Mouse (Mus musculus): Measurements from ENCODE around the gene Syne1. TPM values are rescaled to one million over a fixed set of nuclear protein-coding genes. Genes with fewer than 3 reads are reported as not detected.

Gene Syne1
- polyA plus RNA-seq, 1 experiment: 38.7 TPM

GRCm38 (mm10) chr10:5161394-5161872 is 389.8 kb downstream of the Syne1 start:
- Histone ChIP-seq H3K4me3 (ENCODE audit: insufficient read depth, low read length) (no peak overlapping the region), H3K27ac (ENCODE audit: insufficient read depth, low read length) (no peak overlapping the region), H3K4me1 (ENCODE audit: control insufficient read depth, insufficient read depth, low read length) (no peaks in the 10 kb centered on the region)
- TF ChIP-seq POLR2A (IDR thresholded peaks at IDR 0.05; ENCODE audit: low read depth, low read length) (no peak), CTCF (IDR thresholded peaks at IDR 0.05; ENCODE audit: borderline replicate concordance, insufficient read depth, low read length) (no peak)

GRCm38 (mm10) chr10:5159679-5160078 is 391.6 kb downstream of the Syne1 start:
- no peak for TF ChIP-seq POLR2A (IDR thresholded peaks at IDR 0.05; ENCODE audit: low read depth, low read length)
- TF ChIP-seq CTCF (IDR thresholded peaks at IDR 0.05; ENCODE audit: borderline replicate concordance, insufficient read depth, low read length): no peak
- Histone ChIP-seq H3K4me1 (ENCODE audit: control insufficient read depth, insufficient read depth, low read length) (no peaks in the 10 kb centered on the region), H3K27ac (ENCODE audit: insufficient read depth, low read length) (no peak overlapping the region; the same call in 1 of the 2 replicates), H3K4me3 (ENCODE audit: insufficient read depth, low read length) (no peak overlapping the region)

GRCm38 (mm10) chr10:5153047-5153446 is 398.2 kb downstream of the Syne1 start:
- Histone ChIP-seq H3K27ac (ENCODE audit: insufficient read depth, low read length) (no peak overlapping the region), H3K4me1 (ENCODE audit: control insufficient read depth, insufficient read depth, low read length) (no peaks in the 10 kb centered on the region), H3K4me3 (ENCODE audit: insufficient read depth, low read length) (no peak overlapping the region)
- TF ChIP-seq POLR2A (IDR thresholded peaks at IDR 0.05; ENCODE audit: low read depth, low read length) (no peak), CTCF (IDR thresholded peaks at IDR 0.05; ENCODE audit: borderline replicate concordance, insufficient read depth, low read length) (no peak)

- Histone ChIP-seq H3K4me1 (ENCODE audit: control insufficient read depth, insufficient read depth, low read length) (peaks cover 6% of the 10 kb centered on the region), H3K27ac (ENCODE audit: insufficient read depth, low read length) (peak overlapping the region; percentile 72), H3K4me3 (ENCODE audit: insufficient read depth, low read length) (no peak overlapping the region)
- TF ChIP-seq POLR2A (IDR thresholded peaks at IDR 0.05; ENCODE audit: low read depth, low read length): no peak
- TF ChIP-seq CTCF (IDR thresholded peaks at IDR 0.05; ENCODE audit: borderline replicate concordance, insufficient read depth, low read length): no peak
Observed at GRCm38 (mm10) chr10:5141471-5141870, 409.8 kb downstream of the Syne1 start.

- Histone ChIP-seq H3K4me1 (ENCODE audit: control insufficient read depth, insufficient read depth, low read length) (peaks cover 6% of the 10 kb centered on the region), H3K27ac (ENCODE audit: insufficient read depth, low read length) (peak overlapping the region; percentile 30), H3K4me3 (ENCODE audit: insufficient read depth, low read length) (no peak overlapping the region)
- no peak for TF ChIP-seq CTCF (IDR thresholded peaks at IDR 0.05; ENCODE audit: borderline replicate concordance, insufficient read depth, low read length)
- TF ChIP-seq POLR2A (IDR thresholded peaks at IDR 0.05; ENCODE audit: low read depth, low read length): no peak
Observed at GRCm38 (mm10) chr10:5139932-5140264, 411.4 kb downstream of the Syne1 start.

- H3K4me3 ChIP-seq (ENCODE audit: insufficient read depth, low read length): no peak overlapping the region
- H3K27ac ChIP-seq (ENCODE audit: insufficient read depth, low read length): peak overlapping the region; percentile 39; the same call in 1 of the 2 replicates
- H3K4me1 ChIP-seq (ENCODE audit: control insufficient read depth, insufficient read depth, low read length): peaks cover 6% of the 10 kb centered on the region
- TF ChIP-seq CTCF (IDR thresholded peaks at IDR 0.05; ENCODE audit: borderline replicate concordance, insufficient read depth, low read length) (no peak), POLR2A (IDR thresholded peaks at IDR 0.05; ENCODE audit: low read depth, low read length) (no peak)
Observed at GRCm38 (mm10) chr10:5139246-5139931, 411.9 kb downstream of the Syne1 start.

GRCm38 (mm10) chr10:5132050-5132449 is 419.2 kb downstream of the Syne1 start:
- no peak overlapping the region for H3K4me3 ChIP-seq (ENCODE audit: insufficient read depth, low read length)
- no peak for TF ChIP-seq CTCF (IDR thresholded peaks at IDR 0.05; ENCODE audit: borderline replicate concordance, insufficient read depth, low read length)
- TF ChIP-seq POLR2A (IDR thresholded peaks at IDR 0.05; ENCODE audit: low read depth, low read length): no peak
- H3K4me1 ChIP-seq (ENCODE audit: control insufficient read depth, insufficient read depth, low read length): no peaks in the 10 kb centered on the region

GRCm38 (mm10) chr10:5130495-5130894 is 420.8 kb downstream of the Syne1 start:
- no peak for TF ChIP-seq POLR2A (IDR thresholded peaks at IDR 0.05; ENCODE audit: low read depth, low read length)
- no peak for TF ChIP-seq CTCF (IDR thresholded peaks at IDR 0.05; ENCODE audit: borderline replicate concordance, insufficient read depth, low read length)
- no peak overlapping the region for H3K4me3 ChIP-seq (ENCODE audit: insufficient read depth, low read length)
- no peak overlapping the region for H3K27ac ChIP-seq (ENCODE audit: insufficient read depth, low read length)

More at GRCm38 (mm10) chr10:5132050-5132449, 419.2 kb downstream of the Syne1 start:
- no peak overlapping the region for H3K27ac ChIP-seq (ENCODE audit: insufficient read depth, low read length)

GRCm38 (mm10) chr10:5124757-5125156 is 426.5 kb downstream of the Syne1 start:
- no peak overlapping the region for H3K27ac ChIP-seq (ENCODE audit: insufficient read depth, low read length)

More at GRCm38 (mm10) chr10:5130495-5130894, 420.8 kb downstream of the Syne1 start:
- H3K4me1 ChIP-seq (ENCODE audit: control insufficient read depth, insufficient read depth, low read length): no peaks in the 10 kb centered on the region

GRCm38 (mm10) chr10:5116720-5117119 is 434.6 kb downstream of the Syne1 start:
- H3K4me1 ChIP-seq (ENCODE audit: control insufficient read depth, insufficient read depth, low read length): no peaks in the 10 kb centered on the region
- no peak for TF ChIP-seq POLR2A (IDR thresholded peaks at IDR 0.05; ENCODE audit: low read depth, low read length)
- H3K4me3 ChIP-seq (ENCODE audit: insufficient read depth, low read length): no peak overlapping the region
- no peak overlapping the region for H3K27ac ChIP-seq (ENCODE audit: insufficient read depth, low read length)

More at GRCm38 (mm10) chr10:5124757-5125156, 426.5 kb downstream of the Syne1 start:
- H3K4me3 ChIP-seq (ENCODE audit: insufficient read depth, low read length): no peak overlapping the region
- H3K4me1 ChIP-seq (ENCODE audit: control insufficient read depth, insufficient read depth, low read length): no peaks in the 10 kb centered on the region
- TF ChIP-seq CTCF (IDR thresholded peaks at IDR 0.05; ENCODE audit: borderline replicate concordance, insufficient read depth, low read length) (no peak), POLR2A (IDR thresholded peaks at IDR 0.05; ENCODE audit: low read depth, low read length) (no peak)
